Mouse (Mus musculus): ENCODE measurements around the gene Dnajc15.

Dnajc15 gene

GRCm38 (mm10) chr14:77876199-77876598 lies 1.3 kb upstream of the Dnajc15 start:
- DNase-seq (ENCODE audit: low read depth, low spot score), result no peak
- no peaks in the 10 kb centered on the region for H3K36me3 ChIP-seq (ENCODE audit: control insufficient read depth, insufficient read depth, low read length, poor library complexity, severe bottlenecking)
- no peaks in the 10 kb centered on the region for H3K27me3 ChIP-seq (ENCODE audit: control insufficient read depth, insufficient read depth, low read length, poor library complexity, severe bottlenecking)

- no peaks in the 10 kb centered on the region for H3K36me3 ChIP-seq (ENCODE audit: control insufficient read depth, insufficient read depth, low read length, poor library complexity, severe bottlenecking)
- no peaks in the 10 kb centered on the region for H3K27me3 ChIP-seq (ENCODE audit: control insufficient read depth, insufficient read depth, low read length, poor library complexity, severe bottlenecking)
- DNase-seq (ENCODE audit: low read depth, low spot score), result peak; percentile 31
Observed at GRCm38 (mm10) chr14:77871380-77871975, 3.4 kb downstream of the Dnajc15 start.

- no peaks in the 10 kb centered on the region for H3K36me3 ChIP-seq (ENCODE audit: control insufficient read depth, insufficient read depth, low read length, poor library complexity, severe bottlenecking)
- no peaks in the 10 kb centered on the region for H3K27me3 ChIP-seq (ENCODE audit: control insufficient read depth, insufficient read depth, low read length, poor library complexity, severe bottlenecking)
- peak; percentile 27 for DNase-seq (ENCODE audit: low read depth, low spot score)
Observed at GRCm38 (mm10) chr14:77870926-77871325, 4.0 kb downstream of the Dnajc15 start.

GRCm38 (mm10) chr14:77867601-77868000 lies 7.3 kb downstream of the Dnajc15 start:
- no peaks in the 10 kb centered on the region for H3K27me3 ChIP-seq (ENCODE audit: control insufficient read depth, insufficient read depth, low read length, poor library complexity, severe bottlenecking)
- no peak for DNase-seq (ENCODE audit: low read depth, low spot score)
- H3K36me3 ChIP-seq (ENCODE audit: control insufficient read depth, insufficient read depth, low read length, poor library complexity, severe bottlenecking), result no peaks in the 10 kb centered on the region

- H3K36me3 ChIP-seq (ENCODE audit: control insufficient read depth, insufficient read depth, low read length, poor library complexity, severe bottlenecking), result no peaks in the 10 kb centered on the region
- no peak for DNase-seq (ENCODE audit: low read depth, low spot score)
- no peaks in the 10 kb centered on the region for H3K27me3 ChIP-seq (ENCODE audit: control insufficient read depth, insufficient read depth, low read length, poor library complexity, severe bottlenecking)
Observed at GRCm38 (mm10) chr14:77864510-77864909, 10.4 kb downstream of the Dnajc15 start.

GRCm38 (mm10) chr14:77864051-77864450 lies 10.9 kb downstream of the Dnajc15 start:
- H3K27me3 ChIP-seq (ENCODE audit: control insufficient read depth, insufficient read depth, low read length, poor library complexity, severe bottlenecking), result no peaks in the 10 kb centered on the region
- no peaks in the 10 kb centered on the region for H3K36me3 ChIP-seq (ENCODE audit: control insufficient read depth, insufficient read depth, low read length, poor library complexity, severe bottlenecking)
- no peak for DNase-seq (ENCODE audit: low read depth, low spot score)

- Histone ChIP-seq H3K27me3 (ENCODE audit: control insufficient read depth, insufficient read depth, low read length, poor library complexity, severe bottlenecking) (no peaks in the 10 kb centered on the region), H3K36me3 (ENCODE audit: control insufficient read depth, insufficient read depth, low read length, poor library complexity, severe bottlenecking) (no peaks in the 10 kb centered on the region; the same call in 1 of the 2 replicates)
- DNase-seq (ENCODE audit: low read depth, low spot score), result no peak
Observed at GRCm38 (mm10) chr14:77860841-77861560, 13.9 kb downstream of the Dnajc15 start.

- no peaks in the 10 kb centered on the region; the same call in 1 of the 2 replicates for H3K36me3 ChIP-seq (ENCODE audit: control insufficient read depth, insufficient read depth, low read length, poor library complexity, severe bottlenecking)
- H3K27me3 ChIP-seq (ENCODE audit: control insufficient read depth, insufficient read depth, low read length, poor library complexity, severe bottlenecking), result no peaks in the 10 kb centered on the region
- DNase-seq (ENCODE audit: low read depth, low spot score), result no peak
Observed at GRCm38 (mm10) chr14:77859894-77860293, 15.0 kb downstream of the Dnajc15 start.

GRCm38 (mm10) chr14:77853951-77854350 lies 21.0 kb downstream of the Dnajc15 start:
- DNase-seq (ENCODE audit: low read depth, low spot score), result no peak
- Histone ChIP-seq H3K27me3 (ENCODE audit: control insufficient read depth, insufficient read depth, low read length, poor library complexity, severe bottlenecking) (no peaks in the 10 kb centered on the region), H3K36me3 (ENCODE audit: control insufficient read depth, insufficient read depth, low read length, poor library complexity, severe bottlenecking) (no peaks in the 10 kb centered on the region; the same call in 1 of the 2 replicates)

- Histone ChIP-seq H3K27me3 (ENCODE audit: control insufficient read depth, insufficient read depth, low read length, poor library complexity, severe bottlenecking) (no peaks in the 10 kb centered on the region), H3K36me3 (ENCODE audit: control insufficient read depth, insufficient read depth, low read length, poor library complexity, severe bottlenecking) (no peaks in the 10 kb centered on the region)
- no peak for DNase-seq (ENCODE audit: low read depth, low spot score)
Observed at GRCm38 (mm10) chr14:77849852-77850251, 25.1 kb downstream of the Dnajc15 start.

- no peaks in the 10 kb centered on the region for H3K36me3 ChIP-seq (ENCODE audit: control insufficient read depth, insufficient read depth, low read length, poor library complexity, severe bottlenecking)
Observed at GRCm38 (mm10) chr14:77848349-77848748, 26.6 kb downstream of the Dnajc15 start.

GRCm38 (mm10) chr14:77846206-77846605 lies 28.7 kb downstream of the Dnajc15 start:
- peaks cover 2% of the 10 kb centered on the region; the same call in 1 of the 2 replicates for H3K36me3 ChIP-seq (ENCODE audit: control insufficient read depth, insufficient read depth, low read length, poor library complexity, severe bottlenecking)
- H3K27me3 ChIP-seq (ENCODE audit: control insufficient read depth, insufficient read depth, low read length, poor library complexity, severe bottlenecking), result no peaks in the 10 kb centered on the region
- no peak for DNase-seq (ENCODE audit: low read depth, low spot score)

More at GRCm38 (mm10) chr14:77848349-77848748, 26.6 kb downstream of the Dnajc15 start:
- H3K27me3 ChIP-seq (ENCODE audit: control insufficient read depth, insufficient read depth, low read length, poor library complexity, severe bottlenecking), result no peaks in the 10 kb centered on the region
- DNase-seq (ENCODE audit: low read depth, low spot score), result peak; percentile 11

- no peak for DNase-seq (ENCODE audit: low read depth, low spot score)
- Histone ChIP-seq H3K36me3 (ENCODE audit: control insufficient read depth, insufficient read depth, low read length, poor library complexity, severe bottlenecking) (peaks cover 2% of the 10 kb centered on the region; the same call in 1 of the 2 replicates), H3K27me3 (ENCODE audit: control insufficient read depth, insufficient read depth, low read length, poor library complexity, severe bottlenecking) (no peaks in the 10 kb centered on the region)
Observed at GRCm38 (mm10) chr14:77845479-77845878, 29.4 kb downstream of the Dnajc15 start.

GRCm38 (mm10) chr14:77840574-77840973 lies 34.4 kb downstream of the Dnajc15 start:
- DNase-seq (ENCODE audit: low read depth, low spot score), result no peak
- Histone ChIP-seq H3K36me3 (ENCODE audit: control insufficient read depth, insufficient read depth, low read length, poor library complexity, severe bottlenecking) (peaks cover 2% of the 10 kb centered on the region; the same call in 1 of the 2 replicates), H3K27me3 (ENCODE audit: control insufficient read depth, insufficient read depth, low read length, poor library complexity, severe bottlenecking) (no peaks in the 10 kb centered on the region)

GRCm38 (mm10) chr14:77840078-77840477 lies 34.8 kb downstream of the Dnajc15 start:
- Histone ChIP-seq H3K36me3 (ENCODE audit: control insufficient read depth, insufficient read depth, low read length, poor library complexity, severe bottlenecking) (peaks cover 2% of the 10 kb centered on the region; the same call in 1 of the 2 replicates), H3K27me3 (ENCODE audit: control insufficient read depth, insufficient read depth, low read length, poor library complexity, severe bottlenecking) (no peaks in the 10 kb centered on the region)
- DNase-seq (ENCODE audit: low read depth, low spot score), result no peak

All from splenic B cell, adult 2 months (primary cell).